Mouse (Mus musculus) forebrain, embryonic 11.5 days (tissue): ENCODE results near the gene Rps15a. TPM values are rescaled to one million over a fixed set of nuclear protein-coding genes. Genes with fewer than 3 reads are reported as not detected.
A peak's percentile ranks its signal among the peaks of the same experiment; 100 is the strongest.

ENCODE experiments used
- ATAC-seq: fragments of 200-750 bp; cut with Nextera tagmentation; replicated peaks from 2 replicates; pipeline ENCODE4 v1.8.0; 2017; ENCODE audit warnings: moderate TSS enrichment; ENCODE audit not compliant: low FRiP score
- DNase-seq: peaks from one replicate; pipeline ENCODE4 v3.0.0-alpha.2; 2017; ENCODE audit warnings: low spot score
- H3K27ac ChIP-seq: fragments of 300-500 bp; sonication (generic); 2 replicates; pipeline ENCODE4 v1.5.1; 2014; ENCODE audit warnings: low read depth, low read length
- H3K27me3 ChIP-seq: fragments of 300-500 bp; sonication (generic); 2 replicates; pipeline ENCODE4 v1.6.1; 2014; ENCODE audit warnings: mild to moderate bottlenecking, low read length, mixed read lengths; ENCODE audit not compliant: control insufficient read depth, insufficient read depth
- H3K36me3 ChIP-seq: fragments of 300-500 bp; sonication (generic); 2 replicates; pipeline ENCODE4 v1.6.1; 2014; ENCODE audit warnings: mild to moderate bottlenecking, low read length, moderate library complexity, mixed read lengths; ENCODE audit not compliant: control insufficient read depth, insufficient read depth
- H3K4me1 ChIP-seq: fragments of 300-500 bp; sonication (generic); replicated peaks from 2 replicates; pipeline ENCODE4 v1.6.1; 2014; ENCODE audit warnings: low read length, mixed read lengths; ENCODE audit not compliant: control insufficient read depth, insufficient read depth
- H3K4me2 ChIP-seq: fragments of 300-500 bp; sonication (generic); 2 replicates; pipeline ENCODE4 v1.6.1; 2014; ENCODE audit warnings: low read depth, mild to moderate bottlenecking, low read length, moderate library complexity, mixed read lengths; ENCODE audit not compliant: severe bottlenecking
- H3K4me3 ChIP-seq: fragments of 300-500 bp; sonication (generic); 2 replicates; pipeline ENCODE4 v1.5.1; 2014; ENCODE audit warnings: low read depth, low read length
- H3K9ac ChIP-seq: fragments of 300-500 bp; sonication (generic); 2 replicates; pipeline ENCODE4 v1.6.1; 2014; ENCODE audit warnings: low read length
- H3K9me3 ChIP-seq: fragments of 300-500 bp; sonication (generic); 2 replicates; pipeline ENCODE4 v1.6.1; 2016; ENCODE audit warnings: low read length, mixed read lengths; ENCODE audit not compliant: control insufficient read depth
- WGBS: fragments of 180-500 bp; shearing (Covaris S2); extraction: QIAGEN DNeasy Blood & Tissue Kit; methylation state at CpG from one replicate; pipeline ENCODE4 v1.1.7; 2014; 5-methylcytosine and 5-hydroxymethylcytosine counted together
- polyA plus RNA-seq: library from polyadenylated mRNA; unstranded; fragments of >200 nt; fragmentation: Nextera tagmentation; extraction: Ambion mirVana; gene quantifications from 2 replicates; pipeline ENCODE4 v1.2.1, GENCODE M21; 2014

The Rps15a gene
- polyA plus RNA-seq, 1 experiment from 2014 or later: 627 TPM

GRCm38 (mm10) chr7:118129430-118130041 is 13.5 kb upstream of the Rps15a start, which contains the start of gene Arl6ip1:
Gene Arl6ip1, minus strand, starts transcription at chr7:118129662.
- Histone ChIP-seq H3K9ac (peak within 1 kb of the TSS; percentile 92), H3K4me2 (peak within 1 kb of the TSS; percentile 67), H3K36me3 (no peaks in the 10 kb centered on the region; the same call in 1 of the 2 replicates), H3K27me3 (no peaks in the 10 kb centered on the region), H3K4me1 (peaks cover 3% of the 10 kb centered on the region; the same call in 1 of the 2 replicates), H3K9me3 (no peaks in the 10 kb centered on the region), H3K4me3 (peak within 1 kb of the TSS; percentile 83), H3K27ac (peak within 1 kb of the TSS; percentile 91)
- DNase-seq: peak; percentile 99
- WGBS: under 1% methylated on average over 39 of the region's 39 CpGs
- peak; percentile 98 for ATAC-seq

- under 1% methylated on average over 21 of the region's 21 CpGs for whole genome bisulfite sequencing
- Histone ChIP-seq H3K4me3 (peak overlapping the region; percentile 83), H3K4me2 (peak overlapping the region; percentile 61), H3K36me3 (no peaks in the 10 kb centered on the region; the same call in 1 of the 2 replicates), H3K9ac (peak overlapping the region; percentile 92), H3K4me1 (peaks cover 3% of the 10 kb centered on the region; the same call in 1 of the 2 replicates), H3K27me3 (no peaks in the 10 kb centered on the region), H3K9me3 (no peaks in the 10 kb centered on the region), H3K27ac (peak overlapping the region; percentile 86)
- DNase-seq (peak; percentile 51), ATAC-seq (peak; percentile 74)
Observed at GRCm38 (mm10) chr7:118128925-118129429, 13.0 kb upstream of the Rps15a start.

GRCm38 (mm10) chr7:118126219-118126875 is 10.4 kb upstream of the Rps15a start:
- Histone ChIP-seq H3K4me3 (no peak overlapping the region), H3K27ac (no peak overlapping the region), H3K9me3 (no peaks in the 10 kb centered on the region), H3K9ac (no peak overlapping the region), H3K27me3 (no peaks in the 10 kb centered on the region), H3K4me1 (peaks cover 3% of the 10 kb centered on the region; the same call in 1 of the 2 replicates), H3K4me2 (no peak overlapping the region), H3K36me3 (peaks cover 3% of the 10 kb centered on the region; the same call in 1 of the 2 replicates)
- DNase-seq (no peak), ATAC-seq (no peak)
- 66% methylated on average over 11 of the region's 11 CpGs for WGBS

GRCm38 (mm10) chr7:118125736-118126135 is 9.7 kb upstream of the Rps15a start:
- Histone ChIP-seq H3K9me3 (no peaks in the 10 kb centered on the region), H3K4me1 (peaks cover 3% of the 10 kb centered on the region; the same call in 1 of the 2 replicates), H3K4me2 (no peak overlapping the region), H3K9ac (no peak overlapping the region), H3K27ac (no peak overlapping the region), H3K4me3 (no peak overlapping the region), H3K36me3 (peaks cover 8% of the 10 kb centered on the region; the same call in 1 of the 2 replicates), H3K27me3 (no peaks in the 10 kb centered on the region)
- DNase-seq (no peak), ATAC-seq (no peak)

- WGBS: 90% methylated on average over 4 of the region's 4 CpGs
- peaks cover 19% of the 10 kb centered on the region; the same call in 1 of the 2 replicates for H3K36me3 ChIP-seq
Observed at GRCm38 (mm10) chr7:118123512-118124411, 7.8 kb upstream of the Rps15a start.

GRCm38 (mm10) chr7:118122235-118122634 is 6.2 kb upstream of the Rps15a start:
- Histone ChIP-seq H3K4me2 (no peak overlapping the region), H3K9me3 (no peaks in the 10 kb centered on the region), H3K9ac (no peak overlapping the region), H3K4me3 (no peak overlapping the region), H3K36me3 (peaks cover 25% of the 10 kb centered on the region; the same call in 1 of the 2 replicates), H3K27ac (no peak overlapping the region), H3K4me1 (0 out of 2 replicates have a peak, but pooled peaks cover 3% of the 10 kb centered on the region), H3K27me3 (no peaks in the 10 kb centered on the region)
- DNase-seq (no peak), ATAC-seq (no peak)
- WGBS: 97% methylated on average over 7 of the region's 7 CpGs

More at GRCm38 (mm10) chr7:118123512-118124411, 7.8 kb upstream of the Rps15a start:
- ATAC-seq (no peak), DNase-seq (no peak)
- H3K4me2 ChIP-seq: no peak overlapping the region
- no peak overlapping the region for H3K4me3 ChIP-seq
- H3K9ac ChIP-seq: no peak overlapping the region
- H3K9me3 ChIP-seq: no peaks in the 10 kb centered on the region
- no peak overlapping the region for H3K27ac ChIP-seq
- H3K27me3 ChIP-seq: no peaks in the 10 kb centered on the region
- H3K4me1 ChIP-seq: peaks cover 3% of the 10 kb centered on the region; the same call in 1 of the 2 replicates

GRCm38 (mm10) chr7:118120654-118121053 is 4.7 kb upstream of the Rps15a start:
- DNase-seq: no peak

GRCm38 (mm10) chr7:118119946-118120345 is 4.0 kb upstream of the Rps15a start:
- H3K9ac ChIP-seq: no peak overlapping the region
- DNase-seq: no peak
- no peaks in the 10 kb centered on the region for H3K9me3 ChIP-seq
- H3K27me3 ChIP-seq: no peaks in the 10 kb centered on the region
- H3K4me3 ChIP-seq: no peak overlapping the region
- H3K36me3 ChIP-seq: peaks cover 25% of the 10 kb centered on the region; the same call in 1 of the 2 replicates
- 87% methylated on average over 5 of the region's 5 CpGs for WGBS
- no peaks in the 10 kb centered on the region for H3K4me1 ChIP-seq
- no peak overlapping the region for H3K4me2 ChIP-seq
- no peak for ATAC-seq
- no peak overlapping the region for H3K27ac ChIP-seq

More at GRCm38 (mm10) chr7:118120654-118121053, 4.7 kb upstream of the Rps15a start:
- Histone ChIP-seq H3K4me1 (no peaks in the 10 kb centered on the region), H3K4me3 (no peak overlapping the region), H3K9me3 (no peaks in the 10 kb centered on the region), H3K36me3 (peaks cover 25% of the 10 kb centered on the region; the same call in 1 of the 2 replicates), H3K9ac (no peak overlapping the region), H3K4me2 (no peak overlapping the region), H3K27ac (no peak overlapping the region), H3K27me3 (no peaks in the 10 kb centered on the region)
- no peak for ATAC-seq
- WGBS: 95% methylated on average over 1 of the region's 1 CpGs
